Mouse (Mus musculus): ENCODE measurements around the gene Tmem178b.

GRCm38 (mm10) chr6:40023592-40024335 lies 150.7 kb downstream of the Tmem178b start:
- TF ChIP-seq GATA1 (IDR thresholded peaks at IDR 0.05; ENCODE audit: low read length) (no peak), TAL1 (IDR thresholded peaks at IDR 0.05; ENCODE audit: low read length) (no peak)
